Mouse (Mus musculus): ENCODE data around the gene Dscam.

DNA sequence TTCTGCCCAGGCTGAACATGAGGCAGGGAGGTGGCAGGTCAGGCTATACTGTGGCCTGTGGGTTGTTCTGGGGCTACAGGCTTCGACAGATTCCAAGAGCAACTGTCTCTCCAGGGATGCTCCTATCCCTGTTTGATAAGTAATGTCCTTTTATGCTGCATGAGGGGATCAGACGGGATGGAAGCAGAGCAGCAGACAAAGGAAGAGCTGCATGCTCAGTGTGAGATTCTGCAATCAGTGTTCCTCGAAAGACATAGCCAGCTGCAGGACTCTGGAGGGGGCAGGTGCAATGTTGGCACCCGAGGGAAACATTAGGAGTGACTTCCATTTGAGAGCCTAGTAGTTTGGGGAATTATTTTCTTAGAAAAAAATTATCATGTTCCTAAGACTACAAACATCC is 403.0 kb downstream of the Dscam start:
- TF ChIP-seq CTCF (IDR thresholded peaks at IDR 0.05; ENCODE audit: control insufficient read depth, insufficient read depth, low read length) (no peak), POLR2A (IDR thresholded peaks at IDR 0.05; ENCODE audit: borderline replicate concordance, control insufficient read depth, low read depth, low read length) (no peak)
